Mouse (Mus musculus): ENCODE data around the gene Fam199x. TPM values are rescaled to one million over a fixed set of nuclear protein-coding genes. Genes with fewer than 3 reads are reported as not detected.

Fam199x gene
- 5.7 to 7.4 TPM (median 6.0 TPM) in 4 replicates for total RNA-seq (2023; ENCODE audit: inconsistent age)

DNA sequence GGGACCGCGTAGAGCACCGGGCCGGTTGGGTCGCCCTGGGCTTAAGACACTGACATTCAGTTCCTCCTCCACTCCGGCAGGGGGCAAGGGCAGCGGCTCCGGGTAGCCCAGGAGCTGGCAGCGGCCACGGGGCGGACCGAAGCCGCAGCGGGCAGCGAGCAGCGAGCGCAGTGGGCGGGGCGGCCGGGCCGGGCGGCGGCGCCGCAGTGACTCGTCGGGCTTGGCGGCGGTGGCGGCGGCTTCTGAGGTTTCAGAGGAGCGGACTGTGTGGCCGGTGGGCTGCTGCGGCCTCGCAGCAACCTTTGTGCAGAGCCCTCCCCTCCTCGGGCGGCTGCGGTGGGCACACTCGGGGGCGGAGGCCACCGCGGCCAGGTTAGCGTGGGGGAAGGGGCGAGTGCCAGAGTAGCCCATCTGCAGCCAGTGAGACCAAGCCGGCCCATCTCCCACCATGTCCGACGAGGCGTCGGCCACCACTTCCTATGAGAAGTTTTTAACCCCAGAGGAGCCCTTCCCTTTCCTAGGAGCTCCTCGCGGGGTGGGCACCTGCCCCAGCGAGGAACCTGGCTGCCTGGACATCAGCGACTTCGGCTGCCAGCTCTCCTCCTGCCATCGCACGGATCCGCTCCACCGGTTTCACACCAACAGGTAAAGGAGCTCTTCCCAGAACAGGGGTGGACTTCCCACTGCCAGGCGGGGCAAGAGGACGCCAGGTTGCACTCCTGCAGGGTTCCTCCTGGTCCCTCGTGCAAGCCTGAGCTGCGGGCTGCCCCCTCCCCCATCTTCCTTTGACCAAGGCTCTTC is at the start of gene Fam199x:
TSS of gene Fam199x (plus strand) at position 170 of the 801 bp plus-strand sequence.

DNA sequence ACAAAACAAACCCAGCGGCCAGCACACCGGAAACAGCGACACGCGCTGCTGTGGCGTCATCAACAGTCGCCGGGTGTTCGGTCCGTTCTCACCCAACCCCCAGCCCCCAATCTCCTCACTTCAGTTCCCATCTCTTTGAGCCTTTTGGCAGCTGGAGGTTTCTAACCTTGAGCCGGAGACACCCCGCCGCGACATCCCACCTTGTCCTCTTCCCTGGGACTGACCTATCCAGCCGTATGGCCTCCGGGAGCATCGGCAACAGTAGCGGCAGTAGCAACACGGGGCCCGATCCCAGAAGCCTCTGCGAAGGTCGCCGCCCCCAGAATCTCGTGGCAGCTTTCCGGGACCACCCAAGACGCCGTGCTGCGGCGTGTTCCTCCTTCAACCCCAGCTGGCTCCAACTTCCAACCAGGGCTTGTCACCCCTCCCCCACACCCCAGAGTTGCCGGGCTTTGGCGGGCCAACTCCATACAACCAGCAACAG is 11.4 kb upstream of the Fam199x start, which contains the start of gene Slc25a53:
TSS of gene Slc25a53 (minus strand) at position 303 of the 484 bp plus-strand sequence.

DNA sequence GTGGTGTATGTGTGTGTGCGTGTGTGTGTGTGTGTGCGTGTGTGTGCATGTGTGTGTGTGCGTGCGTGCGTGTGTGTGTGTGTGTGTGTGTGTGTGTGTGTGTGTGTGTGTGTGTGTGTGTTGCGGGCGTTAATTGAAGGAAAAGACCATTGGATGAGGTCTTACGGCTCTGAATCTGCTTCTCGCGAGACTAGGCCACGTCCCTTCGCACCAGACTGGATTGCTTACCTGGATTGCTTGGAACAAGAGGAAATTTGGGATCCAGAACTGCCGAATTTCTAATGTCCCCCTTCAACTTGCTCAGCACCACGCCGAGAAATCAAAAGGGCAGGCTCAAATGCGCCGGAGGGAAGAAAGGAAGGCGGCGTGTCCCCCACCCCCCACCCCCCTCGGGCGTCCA is 72.3 kb downstream of the Fam199x start, which contains the start of gene Esx1:
TSS of gene Esx1 (minus strand) at position 366 of the 400 bp plus-strand sequence.

Other genes starting within 250 kb of the Fam199x start
- 5.0 to 6.9 TPM (median 5.6 TPM) in 4 replicates for gene Plp1, start 226.9 kb upstream of the Fam199x start, total RNA-seq (2023; ENCODE audit: inconsistent age)
- gene Rab9b, start 180.8 kb upstream of the Fam199x start, total RNA-seq (2023; ENCODE audit: inconsistent age): not detected in 4 replicates
- gene H2bfm, start 122.3 kb upstream of the Fam199x start, total RNA-seq (2023; ENCODE audit: inconsistent age): not detected in 4 replicates
- gene Tmsb15b2, start 74.1 kb upstream of the Fam199x start, total RNA-seq (2023; ENCODE audit: inconsistent age): 12.0 to 30.5 TPM (median 22.0 TPM) in 4 replicates
- gene Tmsb15l, start 72.7 kb upstream of the Fam199x start, total RNA-seq (2023; ENCODE audit: inconsistent age): 1.4 to 2.4 TPM in 2 of 4 replicates, not detected in the others
- 3.0 to 8.4 TPM (median 5.0 TPM) in 4 replicates for gene Tmsb15b1, start 72.7 kb upstream of the Fam199x start, total RNA-seq (2023; ENCODE audit: inconsistent age)
- gene Zcchc18, start 56.4 kb upstream of the Fam199x start, total RNA-seq (2023; ENCODE audit: inconsistent age): 17.4 to 21.8 TPM (median 17.8 TPM) in 4 replicates
- gene Slc25a53, start 11.3 kb upstream of the Fam199x start, total RNA-seq (2023; ENCODE audit: inconsistent age): 49.5 to 63.8 TPM (median 54.1 TPM) in 4 replicates
- gene Esx1, start 72.5 kb downstream of the Fam199x start, total RNA-seq (2023; ENCODE audit: inconsistent age): not detected in 4 replicates

Data from B cell, adult (primary cell).